Mouse (Mus musculus): ENCODE data around the gene Btnl10.

DNA sequence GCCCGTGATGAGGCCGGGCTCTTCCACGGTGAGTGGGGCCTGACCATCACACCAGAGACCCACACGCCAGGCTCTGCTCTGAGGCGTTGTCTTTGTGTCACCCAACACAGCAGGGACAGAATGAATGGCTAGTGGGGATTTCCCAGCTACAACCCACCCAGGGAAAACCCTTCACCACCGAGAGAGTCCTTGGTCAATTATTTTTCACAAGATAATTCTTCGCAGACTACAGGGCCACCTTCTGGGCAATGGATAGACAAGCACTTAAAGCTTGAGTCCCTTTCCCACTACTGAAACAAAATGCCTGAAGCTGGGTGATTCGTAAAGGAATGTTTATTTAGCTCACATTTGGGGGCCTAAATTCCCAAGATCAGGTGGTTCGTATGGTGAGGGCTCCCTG lies 4.7 kb downstream of the Btnl10 start:
- TF ChIP-seq EP300 (IDR thresholded peaks at IDR 0.05; ENCODE audit: low read depth) (no peak), CTCF (IDR thresholded peaks at IDR 0.05; ENCODE audit: low read depth) (no peak)
